Mouse (Mus musculus) ES-CJ7 (cell line): ENCODE measurements around the gene Dalrd3.
A peak's percentile ranks its signal among the peaks of the same experiment; 100 is the strongest.

Experiments used
- DNase-seq: peaks from one replicate; pipeline ENCODE4 v3.0.0; 2011; ENCODE audit warnings: low read depth, low spot score

Gene Dalrd3

GRCm38 (mm10) chr9:108569381-108570206, at the start of gene Dalrd3:
Gene Dalrd3 (plus strand): TSS chr9:108569886.
- DNase-seq, result peak; percentile 92

GRCm38 (mm10) chr9:108521604-108522003, 48.1 kb upstream of the Dalrd3 start:
- DNase-seq, result no peak

- no peak for DNase-seq
These were observed 46.3 kb upstream of the Dalrd3 start for GRCm38 (mm10) chr9:108523341-108523740.

GRCm38 (mm10) chr9:108525400-108525799, 44.3 kb upstream of the Dalrd3 start:
- DNase-seq, result no peak

GRCm38 (mm10) chr9:108530954-108531353, 38.7 kb upstream of the Dalrd3 start:
- DNase-seq, result no peak

- no peak for DNase-seq
These were observed 38.2 kb upstream of the Dalrd3 start for GRCm38 (mm10) chr9:108531496-108531895.

GRCm38 (mm10) chr9:108540846-108541245, 28.8 kb upstream of the Dalrd3 start:
- no peak for DNase-seq

- DNase-seq, result no peak
These were observed 23.7 kb upstream of the Dalrd3 start for GRCm38 (mm10) chr9:108545986-108546385.

- DNase-seq, result no peak
These were observed 22.8 kb upstream of the Dalrd3 start for GRCm38 (mm10) chr9:108546875-108547274.

GRCm38 (mm10) chr9:108559169-108559568, 10.5 kb upstream of the Dalrd3 start:
- no peak for DNase-seq

GRCm38 (mm10) chr9:108560227-108560841, 9.4 kb upstream of the Dalrd3 start, which contains the start of gene Impdh2:
Gene Impdh2 (plus strand): TSS chr9:108560286.
- DNase-seq, result peak; percentile 99

- no peak for DNase-seq
These were observed 6.0 kb upstream of the Dalrd3 start for GRCm38 (mm10) chr9:108563671-108564070.

GRCm38 (mm10) chr9:108564131-108564530, 5.6 kb upstream of the Dalrd3 start:
- no peak for DNase-seq

GRCm38 (mm10) chr9:108565881-108566814, 3.5 kb upstream of the Dalrd3 start:
- no peak for DNase-seq

GRCm38 (mm10) chr9:108566815-108567776, 2.6 kb upstream of the Dalrd3 start, which contains the start of gene Ndufaf3:
Gene Ndufaf3 (minus strand): TSS chr9:108567434.
- peak; percentile 97 for DNase-seq

- DNase-seq, result peak; percentile 62
These were observed 1.7 kb upstream of the Dalrd3 start for GRCm38 (mm10) chr9:108567931-108568419.

GRCm38 (mm10) chr9:108568511-108568921, 1.2 kb upstream of the Dalrd3 start:
- DNase-seq, result no peak

- peak; percentile 92 for DNase-seq
These were observed 666 bp downstream of the Dalrd3 start for GRCm38 (mm10) chr9:108570207-108570896.

- no peak for DNase-seq
These were observed 1.8 kb downstream of the Dalrd3 start for GRCm38 (mm10) chr9:108571401-108571973.
